Mouse (Mus musculus) adrenal gland, adult 2 months (tissue): ENCODE results near the gene Cacna1e. TPM values are rescaled to one million over a fixed set of nuclear protein-coding genes. Genes with fewer than 3 reads are reported as not detected.
A peak's percentile ranks its signal among the peaks of the same experiment; 100 is the strongest.

Experiments
- DNase-seq: peaks from one replicate; pipeline ENCODE4 v3.0.0; 2021
- polyA plus RNA-seq: library from polyadenylated mRNA; depleted of rRNA; stranded (reverse); fragments of >200 nt; gene quantifications from 2 replicates; pipeline ENCODE4 v1.2.3, GENCODE M21; 2012
- total RNA-seq, 2 experiments: library from RNA; stranded (reverse); gene quantifications; 2 replicates each; pipeline ENCODE4 v1.2.3; 2021

Gene Cacna1e
- total and polyA plus RNA-seq, 3 experiments, result 0.01 to 0.12 (median 0.10) TPM

GRCm38 (mm10) chr1:154839272-154839671 is 45.0 kb downstream of the Cacna1e start:
- no peak for DNase-seq

DNA sequence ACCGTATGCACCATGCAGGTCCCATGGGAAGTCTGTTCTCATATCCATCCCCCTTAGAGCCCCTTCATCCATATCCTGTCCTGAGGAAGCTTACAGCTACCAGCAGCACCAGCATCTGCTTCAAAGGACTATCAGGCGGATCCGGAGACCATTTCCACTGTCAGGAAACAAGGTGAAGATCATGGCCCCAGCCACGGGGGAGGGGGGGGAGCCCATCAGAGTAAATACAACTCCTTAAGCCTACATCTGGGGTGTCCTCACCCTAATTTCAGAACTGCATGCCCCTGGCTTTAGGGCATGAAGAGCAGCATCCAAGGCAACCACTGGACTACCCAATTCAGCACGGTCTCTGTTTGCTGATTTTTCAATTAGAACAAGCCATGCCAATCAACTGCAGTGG is 47.8 kb downstream of the Cacna1e start:
- no peak for DNase-seq

DNA sequence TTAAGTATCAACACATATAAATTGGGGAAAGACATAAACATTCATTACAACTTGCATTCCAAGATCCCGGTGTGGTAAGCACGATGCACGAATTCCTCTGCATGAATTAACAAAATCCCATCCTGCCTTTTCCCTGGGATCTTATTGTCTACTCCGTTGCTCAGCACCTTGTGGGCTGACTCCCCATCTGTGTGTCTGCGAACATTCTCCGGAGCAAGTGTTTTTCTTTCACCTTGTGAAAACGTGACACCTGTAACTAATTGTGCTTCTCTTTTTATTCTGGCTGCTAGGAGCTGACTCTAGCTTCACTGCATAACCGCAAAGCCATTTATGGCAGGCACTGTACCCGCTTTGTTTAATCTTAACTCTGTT is 52.1 kb downstream of the Cacna1e start:
- no peak for DNase-seq

DNA sequence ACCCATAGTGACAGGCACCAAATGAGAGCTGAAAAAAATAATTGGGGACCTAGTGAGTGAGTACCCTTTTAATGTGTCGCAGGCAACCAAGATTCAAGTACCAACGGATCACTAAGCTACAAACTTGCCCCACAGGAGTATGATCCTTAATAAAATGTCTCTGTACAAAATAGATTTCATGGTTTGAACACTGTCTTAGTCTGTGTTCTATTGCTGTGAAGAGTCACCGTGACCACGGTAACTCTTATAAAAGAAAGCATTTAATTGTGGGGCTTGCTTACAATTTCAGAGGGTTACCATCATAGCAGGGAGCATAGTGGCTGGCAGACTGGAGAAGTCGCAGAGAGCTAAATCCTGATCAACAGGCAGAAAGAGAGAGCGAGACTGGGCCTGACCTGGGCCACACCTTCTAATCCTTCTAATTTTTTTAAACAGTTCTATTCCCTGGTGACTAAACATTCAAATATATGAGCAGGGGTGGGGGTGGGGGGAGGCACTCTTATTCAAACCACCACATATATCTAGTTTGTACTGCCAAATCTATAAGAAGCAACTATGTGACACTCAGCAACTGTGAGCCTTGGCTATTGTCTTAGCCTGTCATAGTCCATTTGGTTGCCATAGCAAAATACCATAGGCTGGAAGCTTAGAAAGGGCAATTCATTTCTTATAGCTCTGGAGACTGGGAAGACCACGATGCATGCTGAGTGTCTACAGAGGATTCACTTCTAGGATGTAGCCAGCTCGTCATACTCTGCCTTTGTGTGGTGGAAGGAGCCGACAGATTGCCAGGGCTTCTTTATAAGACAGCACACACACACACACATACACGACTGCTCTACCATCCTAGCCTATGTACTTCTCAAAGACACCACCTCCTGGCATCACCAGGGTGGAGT is 52.8 kb downstream of the Cacna1e start:
- DNase-seq, result no peak

DNA sequence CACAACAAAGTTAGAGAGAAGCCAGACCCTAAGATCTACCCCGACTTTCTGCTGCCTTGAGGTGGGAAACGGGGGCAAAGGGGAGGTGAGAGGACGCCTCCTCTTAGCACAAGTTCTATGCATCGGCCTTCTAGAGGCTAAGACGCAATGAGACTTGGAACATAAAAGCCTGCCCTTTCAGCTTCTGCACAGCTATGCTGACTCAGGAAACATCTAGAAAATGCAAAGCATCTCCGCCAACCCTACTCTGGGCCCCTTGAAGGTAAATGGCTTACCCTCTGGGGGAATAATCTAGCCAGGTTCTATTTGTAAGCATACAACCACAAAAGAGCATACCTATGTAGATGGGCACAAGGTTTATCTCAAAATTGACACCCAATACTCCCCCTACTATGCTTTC is 54.2 kb downstream of the Cacna1e start:
- DNase-seq, result no peak

GRCm38 (mm10) chr1:154823098-154823497 is 61.2 kb downstream of the Cacna1e start:
- no peak for DNase-seq

- no peak for DNase-seq
Observed at GRCm38 (mm10) chr1:154820422-154820821, 63.9 kb downstream of the Cacna1e start.

- no peak for DNase-seq
Observed at GRCm38 (mm10) chr1:154819960-154820359, 64.3 kb downstream of the Cacna1e start.

- no peak for DNase-seq
Observed at GRCm38 (mm10) chr1:154818742-154819141, 65.6 kb downstream of the Cacna1e start.

DNA sequence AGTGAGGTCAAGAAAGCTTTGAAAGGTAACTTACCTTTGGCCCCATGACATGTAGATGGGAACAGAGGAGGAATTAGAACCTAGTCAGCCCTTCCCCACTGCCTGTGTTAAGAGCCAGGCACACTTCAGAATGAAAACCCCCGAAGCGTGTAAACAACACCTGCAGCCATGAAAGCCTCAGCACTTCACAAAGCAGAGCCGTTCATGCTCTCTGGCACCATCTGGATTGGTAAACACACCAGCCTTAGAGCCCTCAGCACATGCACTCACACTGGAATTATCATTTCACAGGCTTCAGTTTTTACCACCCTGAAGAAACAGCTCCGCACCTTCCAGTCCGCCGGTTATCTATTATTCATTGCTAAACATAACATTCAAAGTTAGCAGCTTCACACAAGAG is 67.5 kb downstream of the Cacna1e start:
- DNase-seq, result no peak

GRCm38 (mm10) chr1:154816267-154816666 is 68.0 kb downstream of the Cacna1e start:
- no peak for DNase-seq

GRCm38 (mm10) chr1:154805742-154806141 is 78.6 kb downstream of the Cacna1e start:
- no peak for DNase-seq

DNA sequence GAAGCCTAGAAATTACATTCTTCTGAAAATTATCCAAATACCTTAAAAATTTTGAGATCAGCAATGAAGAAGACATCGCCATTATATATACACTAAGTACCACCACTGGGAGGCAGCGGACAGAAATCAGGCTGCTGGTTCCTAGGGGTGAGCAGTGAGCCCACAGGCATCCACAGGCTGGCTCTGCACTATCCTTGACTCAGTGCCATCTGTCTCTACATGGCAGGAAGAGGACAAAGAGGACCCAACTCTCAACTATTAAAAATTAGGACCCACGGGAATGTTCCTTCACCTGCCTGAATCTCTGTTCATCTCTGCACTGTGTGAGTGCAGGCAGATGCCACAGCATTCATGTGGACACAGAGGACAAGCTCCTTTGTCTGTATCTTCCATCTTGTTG is 79.3 kb downstream of the Cacna1e start:
- no peak for DNase-seq

DNA sequence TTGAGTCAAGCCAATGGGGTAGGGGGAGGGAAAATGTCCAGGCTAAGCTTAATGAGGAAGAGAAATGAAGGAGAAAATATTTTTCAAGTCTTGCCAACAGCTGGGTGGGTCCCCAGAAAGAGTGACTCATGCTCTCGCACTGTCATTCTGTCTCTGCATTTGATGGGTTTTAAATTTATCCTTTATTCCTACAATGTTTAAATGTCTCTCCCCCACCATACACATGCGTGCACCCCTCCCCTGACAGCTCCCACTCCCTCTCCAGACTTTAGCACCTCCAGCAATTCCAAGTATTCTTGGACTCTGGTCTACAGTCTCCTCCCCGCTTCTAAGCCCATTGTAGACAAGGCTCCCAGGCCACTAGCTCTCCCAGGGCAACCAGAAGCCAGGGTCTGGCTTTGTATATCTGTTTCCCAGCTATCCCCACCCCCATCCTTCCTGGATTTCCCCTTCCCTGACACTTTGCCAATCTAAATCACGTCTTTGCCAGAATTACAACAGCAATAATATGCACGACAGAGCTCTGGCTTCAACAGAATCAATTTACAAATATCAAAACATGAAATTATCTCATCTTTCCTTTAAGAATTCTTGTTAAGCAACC is 81.9 kb downstream of the Cacna1e start:
- peak; percentile 13 for DNase-seq

DNA sequence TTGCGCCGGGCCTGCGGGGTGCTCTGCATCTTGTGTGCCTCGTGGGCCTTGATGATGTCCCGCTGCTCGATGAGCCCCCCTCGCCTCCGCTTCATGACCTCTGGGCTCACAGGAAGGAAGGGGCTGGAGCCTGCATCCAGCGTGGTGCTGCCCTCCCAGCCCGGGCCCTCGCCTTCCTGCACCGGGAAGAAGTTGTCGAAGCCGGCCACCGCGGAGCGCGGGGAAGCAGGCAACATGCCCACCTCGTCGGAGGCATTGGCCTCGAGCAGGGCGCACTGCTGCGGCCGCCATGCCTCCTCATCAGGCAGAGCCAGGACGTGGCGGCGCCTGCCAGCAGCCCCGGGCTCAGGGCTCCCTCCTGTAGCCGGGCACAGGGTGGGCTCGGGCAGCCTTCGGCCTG is 85.0 kb downstream of the Cacna1e start:
- no peak for DNase-seq

GRCm38 (mm10) chr1:154798771-154799170 is 85.5 kb downstream of the Cacna1e start:
- no peak for DNase-seq

DNA sequence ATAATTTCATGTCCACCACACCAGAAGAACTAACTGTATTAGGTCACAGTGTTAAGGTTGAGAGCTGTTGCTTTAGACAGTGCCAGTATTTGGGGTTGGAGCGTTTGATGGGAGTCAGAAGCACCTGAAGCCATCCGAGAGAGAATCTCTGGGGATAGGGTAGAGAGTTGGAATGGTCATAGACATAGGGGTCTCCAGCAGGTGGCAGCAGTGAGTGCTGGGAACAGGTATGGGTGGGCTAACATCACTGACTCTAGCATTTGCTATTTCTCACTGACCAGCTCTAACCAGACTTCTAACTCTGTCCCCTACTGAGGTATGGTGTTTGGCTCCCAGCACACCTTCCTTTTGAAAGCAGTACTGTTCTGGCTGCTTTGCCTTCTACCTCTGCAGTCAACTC is 87.6 kb downstream of the Cacna1e start:
- DNase-seq, result no peak

GRCm38 (mm10) chr1:154794518-154794951 is 89.8 kb downstream of the Cacna1e start:
- DNase-seq, result no peak

GRCm38 (mm10) chr1:154791544-154792174 is 92.6 kb downstream of the Cacna1e start:
- DNase-seq, result no peak

GRCm38 (mm10) chr1:154788491-154788890 is 95.8 kb downstream of the Cacna1e start:
- DNase-seq, result no peak

DNA sequence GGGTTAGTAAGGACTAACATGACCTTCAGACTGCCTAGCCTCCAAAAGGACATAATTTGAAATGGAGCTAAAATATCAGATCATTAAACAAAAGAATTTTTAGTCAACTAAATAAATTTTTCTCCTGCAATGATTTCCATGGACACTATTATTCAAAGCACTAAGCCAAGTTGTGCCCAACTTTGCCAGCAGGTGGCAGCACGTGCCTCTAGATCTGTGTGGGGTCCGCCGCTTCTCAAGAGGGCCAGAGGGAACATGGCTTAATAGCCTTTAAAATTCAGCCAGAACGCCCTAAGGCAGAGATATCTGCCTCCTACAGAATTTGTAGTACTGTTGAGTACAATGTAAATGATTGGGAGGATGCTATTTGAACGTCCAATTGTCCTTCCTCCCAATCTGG is 96.2 kb downstream of the Cacna1e start:
- DNase-seq, result peak; percentile 55

GRCm38 (mm10) chr1:154787418-154787817 is 96.9 kb downstream of the Cacna1e start:
- no peak for DNase-seq

DNA sequence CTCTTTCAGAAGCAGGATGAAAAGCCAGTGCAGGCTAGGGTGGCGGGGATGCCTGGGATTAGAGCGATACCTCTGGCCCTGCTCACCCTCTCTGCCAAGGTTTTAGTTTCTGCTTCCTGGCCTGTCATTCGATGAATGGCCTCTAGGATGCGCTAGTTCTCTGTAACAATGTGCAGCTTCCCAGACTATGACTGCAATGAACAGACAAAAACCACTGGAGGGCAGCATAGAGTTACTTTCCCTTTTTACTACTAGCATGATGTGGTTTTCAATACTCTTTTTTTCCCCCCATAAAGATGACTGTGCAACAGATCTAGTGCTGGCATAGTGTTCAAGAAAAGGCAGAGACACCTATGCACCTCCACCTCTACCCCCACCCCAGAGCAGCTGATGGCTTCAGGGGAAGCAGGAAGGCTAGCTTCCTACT is 98.0 kb downstream of the Cacna1e start:
- DNase-seq, result peak; percentile 69
